Mouse (Mus musculus) CH12.LX (cell line): ENCODE results near the gene Trim31. TPM values are rescaled to one million over a fixed set of nuclear protein-coding genes. Genes with fewer than 3 reads are reported as not detected.
A peak's percentile ranks its signal among the peaks of the same experiment; 100 is the strongest.

Source experiments
- DNase-seq: peaks from one replicate; pipeline ENCODE4 v3.0.0-alpha.2; 2013; ENCODE audit errors: extremely low read depth
- H3K27ac ChIP-seq: 2 replicates; pipeline ENCODE4 v1.5.1; 2012; ENCODE audit warnings: low read depth, mild to moderate bottlenecking, control low read depth, moderate library complexity; ENCODE audit not compliant: insufficient read depth
- H3K27me3 ChIP-seq: replicated peaks from 2 replicates; pipeline ENCODE3; 2012; ENCODE audit warnings: inconsistent platforms
- H3K36me3 ChIP-seq, 2 experiments: replicated peaks in 1 of 2; 2 replicates each; pipeline versions ENCODE3 to v1.6.1; 2012; ENCODE audit warnings: inconsistent platforms in 1 of 2, low read length in 1 of 2, mild to moderate bottlenecking in 1 of 2, mixed read lengths in 1 of 2, moderate library complexity in 1 of 2; ENCODE audit not compliant: control insufficient read depth in 1 of 2, insufficient read depth in 1 of 2
- H3K4me1 ChIP-seq, 2 experiments: 2 replicates each; pipeline ENCODE4 v1.6.1; 2012; ENCODE audit warnings: inconsistent platforms in 1 of 2, moderate library complexity in 1 of 2; ENCODE audit not compliant: insufficient read depth in 2 of 2, control insufficient read depth in 1 of 2
- H3K4me2 ChIP-seq: 2 replicates; pipeline ENCODE4 v1.6.1; 2012; ENCODE audit warnings: low read depth, mild to moderate bottlenecking, control low read depth; ENCODE audit not compliant: poor library complexity, insufficient read depth, severe bottlenecking
- H3K4me3 ChIP-seq, 3 experiments: fragments of 150-350 bp in 1 of 3; sonication (generic) in 1 of 3; replicated peaks in 1 of 3; 2 replicates each; pipeline versions ENCODE3 to v1.5.1; 2011 to 2012; ENCODE audit warnings: low read depth in 2 of 3, low read length in 2 of 3, mild to moderate bottlenecking in 2 of 3, moderate library complexity in 2 of 3, control low read depth in 1 of 3, improper control_type of control experiment in 1 of 3, inconsistent platforms in 1 of 3, mixed read lengths in 1 of 3; ENCODE audit not compliant: poor library complexity in 1 of 3
- H3K79me2 ChIP-seq: replicated peaks from 2 replicates; pipeline ENCODE4 v1.6.1; 2012; ENCODE audit warnings: mild to moderate bottlenecking, moderate library complexity; ENCODE audit not compliant: control insufficient read depth, poor library complexity, insufficient read depth, severe bottlenecking; ENCODE audit errors: extremely low read depth
- H3K9ac ChIP-seq: 2 replicates; pipeline ENCODE4 v1.6.1; 2012; ENCODE audit warnings: low read depth, mild to moderate bottlenecking, control low read depth, moderate library complexity; ENCODE audit not compliant: insufficient read depth
- H3K9me3 ChIP-seq: replicated peaks from 2 replicates; pipeline ENCODE3; 2012; ENCODE audit warnings: low read length, inconsistent platforms, mixed read lengths
- BHLHE40 ChIP-seq: IDR thresholded peaks from 2 replicates; pipeline ENCODE4 v1.6.1; 2011; ENCODE audit warnings: mild to moderate bottlenecking, low read depth, low read length, improper control_type of control experiment
- CHD1 ChIP-seq: IDR thresholded peaks from 2 replicates; pipeline ENCODE4 v1.6.1; 2012; ENCODE audit warnings: low read depth, low read length, improper control_type of control experiment, inconsistent platforms
- CHD2 ChIP-seq: IDR thresholded peaks from 2 replicates; pipeline ENCODE4 v1.6.1; 2011; ENCODE audit warnings: low read length, improper control_type of control experiment
- CTCF ChIP-seq, 2 experiments: IDR thresholded peaks in 1 of 2; conservative IDR thresholded peaks in 1 of 2; 2 replicates each; pipeline ENCODE4 v1.5.1; 2011 to 2012; ENCODE audit warnings: low read depth in 2 of 2, low read length in 2 of 2, improper control_type of control experiment in 1 of 2, inconsistent platforms in 1 of 2, mild to moderate bottlenecking in 1 of 2, moderate library complexity in 1 of 2
- E2F4 ChIP-seq: IDR thresholded peaks from 2 replicates; pipeline ENCODE4 v1.6.1; 2011; ENCODE audit warnings: low read depth, low read length, improper control_type of control experiment; ENCODE audit not compliant: insufficient replicate concordance
- ELF1 ChIP-seq: IDR thresholded peaks from 2 replicates; pipeline ENCODE4 v1.6.1; 2014; ENCODE audit warnings: low read depth, mild to moderate bottlenecking, inconsistent platforms, low read length, improper control_type of control experiment
- EP300 ChIP-seq: IDR thresholded peaks from 2 replicates; pipeline ENCODE4 v1.6.1; 2011; ENCODE audit warnings: low read length, improper control_type of control experiment
- ETS1 ChIP-seq: conservative IDR thresholded peaks from 2 replicates; pipeline ENCODE4 v1.6.1; 2012; ENCODE audit warnings: low read depth, mild to moderate bottlenecking, inconsistent platforms, low read length, improper control_type of control experiment, moderate library complexity
- GABPA ChIP-seq: IDR thresholded peaks from 2 replicates; pipeline ENCODE4 v1.6.1; 2012; ENCODE audit warnings: low read depth, low read length, improper control_type of control experiment, inconsistent platforms; ENCODE audit not compliant: insufficient replicate concordance
- HCFC1 ChIP-seq: IDR thresholded peaks from 2 replicates; pipeline ENCODE4 v1.6.1; 2012; ENCODE audit warnings: low read depth, mild to moderate bottlenecking, inconsistent platforms, low read length, improper control_type of control experiment
- IRF4 ChIP-seq: IDR thresholded peaks from 2 replicates; pipeline ENCODE4 v1.6.1; 2014; ENCODE audit warnings: low read depth, mild to moderate bottlenecking, inconsistent platforms, low read length, improper control_type of control experiment
- JUN ChIP-seq: IDR thresholded peaks from 2 replicates; pipeline ENCODE4 v1.6.1; 2011; ENCODE audit warnings: low read depth, mild to moderate bottlenecking, low read length, improper control_type of control experiment, moderate library complexity; ENCODE audit not compliant: insufficient read depth
- JUND ChIP-seq: conservative IDR thresholded peaks from 2 replicates; pipeline ENCODE4 v1.6.1; 2011; ENCODE audit warnings: low read depth, low read length, improper control_type of control experiment
- KAT2A ChIP-seq: IDR thresholded peaks from 2 replicates; pipeline ENCODE4 v1.6.1; 2012; ENCODE audit warnings: low read length, improper control_type of control experiment, inconsistent platforms; ENCODE audit not compliant: insufficient replicate concordance
- MAFK ChIP-seq: IDR thresholded peaks from 2 replicates; pipeline ENCODE4 v1.6.1; 2011; ENCODE audit warnings: low read length, improper control_type of control experiment; ENCODE audit not compliant: insufficient replicate concordance
- MAX ChIP-seq: IDR thresholded peaks from 2 replicates; pipeline ENCODE4 v1.6.1; 2011; ENCODE audit warnings: low read length, improper control_type of control experiment
- MAZ ChIP-seq: IDR thresholded peaks from 2 replicates; pipeline ENCODE4 v1.6.1; 2012; ENCODE audit warnings: low read depth, mild to moderate bottlenecking, inconsistent platforms, low read length, improper control_type of control experiment, moderate library complexity
- MEF2A ChIP-seq: IDR thresholded peaks from 2 replicates; pipeline ENCODE4 v1.6.1; 2014; ENCODE audit warnings: low read depth, mild to moderate bottlenecking, inconsistent platforms, low read length, improper control_type of control experiment, borderline replicate concordance
- MXI1 ChIP-seq: IDR thresholded peaks from 2 replicates; pipeline ENCODE4 v1.6.1; 2011; ENCODE audit warnings: mild to moderate bottlenecking, low read depth, low read length, improper control_type of control experiment
- MYC ChIP-seq: IDR thresholded peaks from 2 replicates; pipeline ENCODE4 v1.6.1; 2011; ENCODE audit warnings: low read depth, mild to moderate bottlenecking, improper control_type of control experiment, low read length
- NELFE ChIP-seq: IDR thresholded peaks from 2 replicates; pipeline ENCODE4 v1.6.1; 2011; ENCODE audit warnings: low read depth, low read length, improper control_type of control experiment
- NRF1 ChIP-seq: IDR thresholded peaks from 2 replicates; pipeline ENCODE4 v1.6.1; 2014; ENCODE audit warnings: low read depth, mild to moderate bottlenecking, inconsistent platforms, low read length, improper control_type of control experiment, moderate library complexity
- PAX5 ChIP-seq: IDR thresholded peaks from 2 replicates; pipeline ENCODE4 v1.6.1; 2012; ENCODE audit warnings: low read length, inconsistent platforms, mixed read lengths
- POLR2A ChIP-seq: IDR thresholded peaks from 2 replicates; pipeline ENCODE4 v1.6.1; 2011; ENCODE audit warnings: low read depth, mild to moderate bottlenecking, improper control_type of control experiment, low read length
- POLR2AphosphoS2 ChIP-seq: IDR thresholded peaks from 2 replicates; pipeline ENCODE4 v1.6.1; 2011; ENCODE audit warnings: low read depth, low read length, improper control_type of control experiment
- RAD21 ChIP-seq: IDR thresholded peaks from 2 replicates; pipeline ENCODE4 v1.6.1; 2011; ENCODE audit warnings: low read depth, mild to moderate bottlenecking, low read length, improper control_type of control experiment, moderate library complexity
- RCOR1 ChIP-seq: conservative IDR thresholded peaks from 2 replicates; pipeline ENCODE4 v1.6.1; 2012; ENCODE audit warnings: low read depth, mild to moderate bottlenecking, inconsistent platforms, low read length, improper control_type of control experiment
- SIN3A ChIP-seq: IDR thresholded peaks from 2 replicates; pipeline ENCODE4 v1.6.1; 2012; ENCODE audit warnings: low read length, improper control_type of control experiment, inconsistent platforms
- SMC3 ChIP-seq: IDR thresholded peaks from 2 replicates; pipeline ENCODE4 v1.6.1; 2011; ENCODE audit warnings: low read depth, low read length, improper control_type of control experiment
- TBP ChIP-seq: conservative IDR thresholded peaks from 2 replicates; pipeline ENCODE4 v1.6.1; 2011; ENCODE audit warnings: low read depth, low read length, improper control_type of control experiment
- TCF12 ChIP-seq: IDR thresholded peaks from 2 replicates; pipeline ENCODE4 v1.6.1; 2014; ENCODE audit warnings: low read depth, mild to moderate bottlenecking, inconsistent platforms, low read length, improper control_type of control experiment
- UBTF ChIP-seq: IDR thresholded peaks from 2 replicates; pipeline ENCODE4 v1.6.1; 2012; ENCODE audit warnings: low read depth, mild to moderate bottlenecking, inconsistent platforms, low read length, improper control_type of control experiment, moderate library complexity
- USF1 ChIP-seq: IDR thresholded peaks from 2 replicates; pipeline ENCODE4 v1.6.1; 2014; ENCODE audit warnings: low read depth, mild to moderate bottlenecking, inconsistent platforms, low read length, improper control_type of control experiment
- USF2 ChIP-seq: conservative IDR thresholded peaks from 2 replicates; pipeline ENCODE4 v1.6.1; 2011; ENCODE audit warnings: low read depth, low read length, improper control_type of control experiment
- ZC3H11A ChIP-seq: IDR thresholded peaks from 2 replicates; pipeline ENCODE4 v1.6.1; 2012; ENCODE audit warnings: low read depth, mild to moderate bottlenecking, inconsistent platforms, low read length, improper control_type of control experiment
- ZKSCAN1 ChIP-seq: IDR thresholded peaks from 2 replicates; pipeline ENCODE4 v1.6.1; 2012; ENCODE audit warnings: low read depth, inconsistent platforms, low read length, improper control_type of control experiment, borderline replicate concordance
- ZMIZ1 ChIP-seq: IDR thresholded peaks from 2 replicates; pipeline ENCODE4 v1.6.1; 2012; ENCODE audit warnings: low read depth, mild to moderate bottlenecking, inconsistent platforms, low read length, improper control_type of control experiment
- ZNF384 ChIP-seq: IDR thresholded peaks from 2 replicates; pipeline ENCODE4 v1.6.1; 2012; ENCODE audit warnings: low read depth, low read length, improper control_type of control experiment, inconsistent platforms
- dilution Hi-C: fragments of 300-500 bp; cut with MboI; formaldehyde crosslinking; loops from 2 replicates; pipeline ENCODE4 v1.14.3; 2020; ENCODE audit warnings: low sequenced_read_pairs; ENCODE audit not compliant: extremely low pct_unique_long_range_greater_than_20kb, extremely low pct_ligation_motif_present
- in situ Hi-C: fragments of 300-500 bp; cut with MboI; formaldehyde crosslinking; loops from 3 replicates; pipeline ENCODE4 v1.14.3; 2019; ENCODE audit warnings: low sequenced_read_pairs, low pct_ligation_motif_present, low pct_unique_long_range_greater_than_20kb, mixed read lengths
- polyA plus RNA-seq: library from polyadenylated mRNA; unstranded; fragments of >175 nt; gene quantifications from 2 replicates; pipeline ENCODE4 v1.2.1, GENCODE M21; 2012; ENCODE audit warnings: low read depth; ENCODE audit not compliant: insufficient read length
- total RNA-seq, 2 experiments: library from RNA; depleted of rRNA; stranded (reverse); fragments of 300-350 nt in 1 of 2; fragments of >200 nt in 1 of 2; gene quantifications; 2 replicates each; pipeline ENCODE4 v1.2.3; 2012 to 2014

Gene Trim31
- total and polyA plus RNA-seq, 3 experiments, result not detected

DNA sequence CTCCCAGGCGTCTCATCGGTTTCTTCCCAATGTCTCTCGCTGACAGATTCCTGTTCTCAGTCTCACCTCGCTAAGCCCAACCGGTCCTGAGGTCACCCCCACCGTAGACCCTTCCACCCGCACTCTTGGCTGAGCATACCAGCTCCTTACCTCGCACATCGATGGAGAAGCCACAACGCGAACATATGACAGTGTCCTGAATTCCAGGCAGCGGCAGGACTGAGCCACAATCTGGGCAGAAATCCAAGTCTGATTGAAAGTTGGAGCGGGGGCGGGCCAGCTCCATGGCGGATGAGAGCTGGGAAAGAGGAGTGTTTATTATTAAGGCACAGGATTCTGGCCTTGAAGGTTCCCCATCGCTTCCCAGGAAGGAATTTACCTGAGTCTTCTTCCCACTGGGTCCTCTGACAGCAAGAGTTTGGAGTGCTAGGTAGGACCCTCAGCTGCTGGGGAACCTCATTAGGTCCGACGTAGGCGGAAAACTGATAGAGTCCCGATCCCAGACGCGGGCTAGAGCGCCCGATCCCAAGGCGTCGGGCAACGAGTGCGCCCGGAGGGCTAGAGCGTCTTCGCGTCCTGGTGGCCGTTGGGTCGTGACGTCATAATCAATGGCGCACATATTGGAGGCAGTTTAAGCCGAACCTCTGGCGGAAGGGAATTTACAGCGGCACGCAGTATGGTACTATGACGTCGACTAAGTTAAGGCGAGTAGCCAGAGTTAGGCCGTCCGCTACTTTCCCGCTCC, 60.3 kb downstream of the Trim31 start, which contains the start of the genes Znrd1 and Znrd1as:
TSS of gene Znrd1 (minus strand) at position 561 of the 745 bp plus-strand sequence.
TSS of gene Znrd1as (plus strand) at position 594 of the 745 bp plus-strand sequence.
- H3K4me1 ChIP-seq, result peaks cover 5 to 22% of the 10 kb centered on the region in 2 experiments; a peak in 3 of 4 replicates
- peak within 1 kb of the TSS; percentile 81 to 96 (median 94) for H3K4me3 ChIP-seq
- in situ Hi-C loops (no loop called here), dilution Hi-C loops (no loop called here)
- DNase-seq, result peak; percentile 98
- H3K27me3 ChIP-seq, result no peaks in the 10 kb centered on the region
- H3K9me3 ChIP-seq, result no peaks in the 10 kb centered on the region
- H3K27ac ChIP-seq, result peak within 1 kb of the TSS; percentile 44
- TF ChIP-seq NELFE (peak; percentile 65), JUN (peak; percentile 54), PAX5 (no peak), JUND (peak; percentile 70), ELF1 (peak; percentile 86), CTCF (conservative IDR thresholded peaks at IDR 0.05 in 1 of 2, IDR thresholded peaks at IDR 0.05 in 1 of 2; ENCODE audit: low read depth in 2 of 2, low read length in 2 of 2) (no peak), MAX (peak; percentile 64), GABPA (peak; percentile 99), KAT2A (peak; percentile 88; the same call in 1 of the 2 replicates), TBP (peak; percentile 94), MYC (peak; percentile 79), RCOR1 (peak; percentile 49; the same call in 1 of the 2 replicates), MAFK (peak; percentile 36; the same call in 1 of the 2 replicates), UBTF (no peak), POLR2AphosphoS2 (no peak), MAZ (peak; percentile 46; the same call in 1 of the 2 replicates), ZMIZ1 (peak; percentile 74; the same call in 1 of the 2 replicates), NRF1 (peak; percentile 50), MEF2A (peak; percentile 85), CHD2 (no peak), E2F4 (0 out of 2 replicates have a peak, but pooled peaks have one; percentile 65), ZNF384 (no peak), IRF4 (peak; percentile 86), SIN3A (peak; percentile 95), BHLHE40 (peak; percentile 34; the same call in 1 of the 2 replicates), SMC3 (no peak; the same call in 1 of the 2 replicates), RAD21 (no peak), ETS1 (peak; percentile 85), USF2 (no peak; the same call in 1 of the 2 replicates), ZKSCAN1 (no peak), EP300 (no peak), TCF12 (peak; percentile 95), USF1 (no peak), CHD1 (no peak), MXI1 (peak; percentile 75), ZC3H11A (no peak), HCFC1 (peak; percentile 93), POLR2A (peak; percentile 82)
- peak within 1 kb of the TSS; percentile 95 for H3K9ac ChIP-seq
- peak within 1 kb of the TSS; percentile 93 for H3K4me2 ChIP-seq
- H3K79me2 ChIP-seq, result peaks cover 16% of the 10 kb centered on the region
- H3K36me3 ChIP-seq, result peaks cover 13 to 33% of the 10 kb centered on the region in 2 experiments
